Mouse (Mus musculus) adrenal gland, postnatal 14 days (tissue): ENCODE results near the gene Cx3cr1. TPM values are rescaled to one million over a fixed set of nuclear protein-coding genes. Genes with fewer than 3 reads are reported as not detected.

Source experiments
- DNase-seq: peaks from one replicate; pipeline ENCODE4 v3.0.0; 2021; ENCODE audit warnings: mixed read lengths
- total RNA-seq: library from RNA; stranded (reverse); gene quantifications from 2 replicates; pipeline ENCODE4 v1.2.3, GENCODE M21; 2021

The Cx3cr1 gene
- total RNA-seq, 1 experiment from 2014 or later = 2.4 TPM

DNA sequence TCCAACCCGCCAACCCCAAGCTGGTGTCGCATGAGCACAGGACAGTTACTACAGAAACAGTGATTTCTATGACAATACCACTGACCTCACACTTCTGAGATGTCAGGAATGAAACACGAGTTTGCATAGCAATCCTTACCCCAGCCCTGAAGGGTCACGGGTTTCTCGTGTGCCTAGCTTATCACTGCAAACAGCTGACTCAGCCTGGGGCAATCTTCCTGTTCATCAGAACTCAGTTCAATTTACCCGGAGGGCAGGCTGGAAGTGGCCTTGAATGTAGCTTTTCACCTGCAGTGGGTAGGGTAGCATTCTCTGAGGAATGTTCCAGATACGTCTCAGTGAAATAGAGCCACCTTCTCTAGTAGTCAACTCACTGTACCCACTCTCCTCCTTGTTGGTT, 75.5 kb downstream of the Cx3cr1 start:
- no peak for DNase-seq

DNA sequence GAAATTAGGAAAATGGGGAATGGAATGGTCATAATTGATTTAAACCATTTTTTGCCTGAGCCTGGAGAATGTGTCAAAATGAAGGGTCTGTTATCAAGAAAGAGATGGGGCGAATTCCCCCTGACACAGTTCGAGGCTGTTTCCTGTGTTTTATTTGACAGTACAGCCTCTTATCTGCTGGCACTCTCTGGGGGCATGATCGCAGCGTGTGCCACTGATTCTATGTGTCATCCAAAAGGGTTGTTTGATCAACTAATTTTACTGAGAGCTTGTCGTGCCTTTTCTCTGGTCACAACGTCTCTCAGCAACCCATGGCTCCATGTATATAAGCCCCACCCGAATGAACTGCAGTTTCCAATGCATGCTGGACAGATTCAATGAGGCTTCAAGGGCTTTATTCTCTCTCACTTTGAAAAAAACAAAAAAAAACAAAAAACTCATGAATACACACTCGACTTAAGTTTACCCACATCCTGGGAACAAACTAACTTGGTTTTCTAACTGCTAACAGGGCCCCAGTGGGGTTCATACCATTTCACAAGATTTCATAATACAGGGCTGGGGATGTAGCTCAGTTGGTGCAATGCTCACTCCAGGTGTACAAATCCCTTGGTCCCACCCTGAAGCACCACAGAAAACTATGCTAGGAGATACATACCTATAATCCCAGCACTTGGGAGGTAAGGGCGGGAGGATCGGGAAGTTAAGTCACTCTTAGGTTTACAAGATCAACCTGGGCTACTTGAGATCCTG, 76.4 kb downstream of the Cx3cr1 start:
- DNase-seq = no peak

DNA sequence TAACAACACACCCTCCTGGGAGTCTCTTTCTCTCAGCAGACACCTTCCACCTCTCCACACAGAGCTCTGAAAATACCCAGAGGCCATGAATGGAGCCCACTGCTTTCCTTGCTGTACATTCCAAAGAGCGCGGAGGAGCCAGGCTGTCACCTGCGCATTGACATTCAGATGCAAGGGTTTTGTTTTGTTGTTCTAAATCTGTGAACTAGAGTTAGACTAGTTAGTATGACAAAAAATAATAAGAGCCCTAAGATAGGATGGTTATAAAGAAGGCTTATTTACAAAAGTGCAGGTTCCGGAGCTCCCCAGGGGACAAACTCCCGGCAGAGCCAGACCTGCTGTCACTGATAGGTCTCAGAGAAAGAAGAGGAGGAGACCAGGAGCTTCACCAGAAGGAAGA, 78.4 kb downstream of the Cx3cr1 start:
- no peak for DNase-seq

DNA sequence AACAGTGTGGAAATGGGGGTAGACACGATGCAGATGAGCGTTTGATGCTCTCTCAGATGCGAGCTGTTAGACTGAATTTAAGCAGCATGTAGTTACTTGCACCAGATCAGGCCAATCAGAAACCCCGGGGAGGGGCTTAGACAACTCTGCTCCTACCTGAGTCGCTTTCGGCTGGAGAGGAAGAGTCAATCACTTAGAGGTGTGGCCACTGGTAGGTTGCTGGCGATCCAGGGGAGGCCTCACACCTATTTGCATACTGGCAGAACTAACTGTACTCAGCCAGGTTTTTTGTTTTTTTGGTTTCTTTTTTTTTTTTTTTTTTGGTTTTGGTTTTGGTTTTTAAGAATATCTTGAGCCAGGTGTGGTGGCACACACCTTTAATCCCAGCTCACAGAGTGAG, 81.4 kb downstream of the Cx3cr1 start:
- no peak for DNase-seq

DNA sequence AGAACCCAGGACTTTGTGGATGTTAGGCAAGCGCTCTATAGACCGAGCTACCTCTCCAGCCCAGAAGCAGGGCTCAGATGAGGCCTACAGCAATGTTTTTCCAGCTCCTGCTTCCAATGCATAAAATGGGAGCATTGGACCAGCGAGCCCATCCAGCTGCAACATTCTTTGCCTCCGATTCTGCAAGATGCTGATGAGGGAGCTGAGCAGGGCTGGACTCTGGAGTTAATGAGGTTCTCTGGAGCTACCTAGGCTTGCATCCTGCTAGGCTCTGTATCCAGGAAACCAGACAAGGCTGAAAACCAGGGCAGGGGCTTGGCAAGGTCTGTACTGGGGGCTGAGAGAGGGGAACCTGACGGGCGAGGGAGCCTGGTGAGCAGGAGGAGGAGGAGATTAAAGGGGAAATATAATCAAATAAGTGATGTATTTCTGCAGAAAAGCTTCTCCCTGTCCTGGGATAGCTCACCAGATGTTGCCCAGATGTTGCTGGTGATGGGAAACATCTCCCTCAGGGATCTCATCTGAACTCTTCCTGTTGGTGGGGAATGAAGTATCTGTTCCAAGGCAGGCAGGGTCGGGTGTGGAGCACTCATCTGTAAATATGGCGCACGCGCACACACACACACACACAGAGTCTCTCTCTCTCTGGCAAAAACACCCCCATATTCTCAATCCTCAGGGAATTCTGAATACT, 83.7 kb downstream of the Cx3cr1 start:
- DNase-seq = no peak

DNA sequence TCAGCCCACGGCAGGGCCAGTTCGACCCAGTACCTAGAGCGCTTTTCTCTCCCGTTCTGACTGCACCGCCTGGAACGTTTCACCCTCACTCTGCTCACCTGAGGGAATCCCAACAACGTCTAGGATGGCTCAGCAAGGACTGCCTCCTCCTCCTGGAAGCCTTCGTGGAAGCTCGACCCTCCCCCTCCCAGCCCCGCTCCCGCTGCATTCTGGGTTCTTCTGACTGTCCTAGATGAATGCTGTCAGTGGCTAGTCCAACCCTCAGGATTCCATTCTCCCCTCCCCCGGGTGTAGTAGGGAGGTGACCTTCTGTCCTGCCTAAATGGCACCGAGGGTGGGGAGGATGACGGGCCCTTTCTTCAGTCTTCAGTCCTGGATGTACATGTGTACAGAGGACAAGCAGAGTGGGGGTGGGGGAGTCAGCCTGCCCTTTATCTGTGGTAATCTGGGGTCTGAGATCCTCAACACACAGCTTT, 85.1 kb downstream of the Cx3cr1 start, which contains the start of gene Csrnp1:
Gene Csrnp1, minus strand, starts transcription at position 123 of the 476 bp plus-strand sequence.
- DNase-seq = peak; percentile 78

DNA sequence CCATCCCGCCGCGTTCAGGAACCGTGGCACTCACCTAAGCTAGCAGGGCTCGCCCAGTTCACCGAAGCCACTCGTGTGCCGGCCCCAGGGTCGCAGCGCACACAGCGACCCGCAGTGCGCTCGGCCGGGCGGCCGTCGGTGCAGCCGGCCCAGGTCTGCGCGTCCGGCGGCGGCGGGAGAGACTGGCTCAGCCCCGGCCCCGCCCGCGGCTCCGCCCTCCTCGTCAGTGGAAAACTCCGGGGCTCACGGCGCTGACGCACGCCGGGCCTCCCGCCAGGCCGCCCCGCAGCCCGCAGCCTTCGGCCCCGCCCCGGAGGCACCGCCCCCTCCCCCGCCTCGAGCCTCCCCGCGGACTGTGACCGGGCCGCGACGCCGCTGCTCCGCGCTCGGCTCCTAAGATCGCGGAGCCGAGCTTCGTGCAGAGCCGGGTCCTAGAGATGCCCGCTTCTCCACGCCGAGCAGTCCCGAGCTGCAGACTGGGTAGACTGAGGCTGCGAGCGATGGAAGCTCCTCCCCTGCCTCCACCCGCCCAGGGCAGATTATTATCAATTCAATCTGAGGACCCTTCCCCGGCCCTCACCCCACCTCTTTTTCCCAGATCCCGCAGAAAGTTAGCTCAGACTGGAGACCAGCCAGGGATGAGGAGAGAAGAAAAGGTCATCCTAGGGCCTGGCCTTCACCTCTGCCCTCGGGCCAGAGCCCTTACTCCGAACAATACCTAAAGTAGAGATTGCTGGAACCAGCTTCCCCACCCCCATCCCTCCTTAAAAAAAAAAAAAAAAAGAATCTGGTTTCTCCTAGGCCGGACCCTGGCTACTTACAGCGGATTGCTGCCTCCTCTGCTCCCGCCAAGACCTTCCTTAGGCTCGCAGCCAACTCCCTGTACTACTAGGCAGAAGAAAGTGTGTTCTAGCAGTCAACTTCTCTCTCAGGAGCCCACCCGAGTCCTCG, 85.8 kb downstream of the Cx3cr1 start:
- peak; percentile 97 for DNase-seq

DNA sequence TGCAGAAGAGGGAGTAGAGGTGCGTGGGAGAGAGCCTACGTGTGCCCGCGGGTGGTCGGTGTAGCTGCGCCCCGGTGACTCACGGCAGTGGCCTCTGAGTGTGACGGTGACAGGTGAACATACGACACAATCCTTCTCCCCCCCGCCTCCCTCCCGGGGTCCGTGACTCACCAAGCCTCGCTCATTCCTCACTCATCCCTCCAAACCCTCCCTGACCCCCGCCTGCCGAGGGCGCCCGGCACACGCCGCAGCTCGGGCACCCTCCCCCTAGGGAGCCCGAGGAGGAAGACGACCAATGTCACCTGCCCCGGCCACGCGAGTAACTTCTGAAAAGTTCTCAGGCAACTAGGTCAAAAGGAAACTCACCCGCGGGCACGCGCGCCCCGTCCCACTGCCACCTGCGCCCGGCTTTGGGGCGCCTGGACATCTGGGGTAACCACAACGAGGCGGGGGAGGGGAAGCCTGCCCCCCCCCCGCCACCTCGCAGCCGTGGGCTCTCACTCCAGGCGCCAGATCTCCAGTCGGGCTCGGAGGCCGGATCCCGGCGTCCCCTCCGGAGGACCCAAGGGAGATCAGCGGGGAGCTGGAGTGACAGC, 86.6 kb downstream of the Cx3cr1 start:
- peak; percentile 87 for DNase-seq

DNA sequence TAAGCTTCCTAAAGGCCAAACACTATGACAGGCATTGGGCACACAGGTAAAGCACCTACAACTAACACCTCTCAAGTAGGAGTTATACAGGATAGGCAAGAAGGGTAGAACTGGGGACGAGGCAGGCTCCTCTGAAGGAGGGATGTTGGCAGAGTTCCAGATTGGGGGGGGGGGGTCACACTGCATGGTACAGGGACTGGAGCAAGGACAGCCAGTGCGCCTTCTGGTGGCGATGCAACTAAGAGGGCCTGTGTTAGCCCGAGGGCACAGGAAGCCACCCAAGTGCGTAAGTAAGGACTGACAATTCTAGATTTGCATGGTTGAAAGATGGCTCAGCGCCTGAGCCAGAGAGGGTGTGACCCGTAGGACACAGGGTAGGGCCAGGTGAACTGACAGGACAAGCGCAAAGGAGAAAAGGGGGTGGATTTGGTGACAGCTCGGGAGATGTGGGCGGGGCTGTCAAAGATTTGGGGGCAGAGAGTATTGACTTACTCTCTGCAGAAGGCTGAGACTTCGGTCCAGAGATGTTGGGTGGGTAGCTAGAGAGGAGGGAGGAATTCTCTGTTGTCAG, 87.4 kb downstream of the Cx3cr1 start:
- DNase-seq = peak; percentile 79

DNA sequence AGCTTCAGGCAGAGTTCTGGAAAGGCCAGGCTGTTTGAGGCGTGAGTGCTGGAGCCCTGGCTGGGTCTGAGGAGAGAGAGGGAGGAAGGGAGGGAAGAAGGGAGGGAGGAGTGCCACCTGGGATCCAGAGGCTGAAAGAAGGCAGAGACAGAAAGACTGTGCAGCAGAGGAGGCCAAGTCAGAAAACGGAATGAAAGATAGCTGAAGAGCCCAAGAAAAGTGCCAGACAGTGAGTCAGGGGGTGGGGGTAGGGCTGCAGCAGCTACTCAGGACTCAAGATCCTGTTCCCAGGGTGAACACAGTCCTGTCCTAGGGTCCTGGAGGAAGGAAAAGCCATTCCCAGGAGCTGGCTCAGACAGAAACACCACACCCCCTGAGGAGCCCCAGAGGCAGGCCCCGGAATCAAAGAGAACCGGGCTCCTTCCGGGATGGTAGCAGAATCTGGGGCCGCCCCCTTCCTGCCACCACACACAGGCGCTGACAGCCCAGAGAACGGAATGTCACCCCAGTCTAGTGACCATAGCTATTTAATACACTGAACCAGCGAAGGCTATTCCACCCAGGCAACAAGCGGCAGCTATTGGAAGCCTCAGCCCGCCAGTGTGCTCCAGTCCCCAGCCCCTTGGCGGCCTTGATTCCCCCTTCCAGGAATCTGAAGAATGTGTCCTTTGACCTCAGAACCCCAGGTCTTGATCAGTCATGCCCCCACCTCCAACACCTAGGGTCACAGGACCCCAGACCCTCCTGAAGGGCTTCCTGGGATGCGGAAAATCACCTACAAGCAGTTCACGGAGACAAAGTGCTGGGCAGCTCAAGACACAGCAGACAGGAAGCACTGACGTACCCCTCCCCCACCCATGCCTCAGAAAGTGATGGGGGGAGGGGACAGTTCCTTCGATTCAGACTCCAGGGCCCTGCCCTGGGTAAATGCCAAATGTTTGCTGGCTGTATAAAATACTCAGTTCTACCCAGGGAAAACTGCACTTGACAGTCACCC, 88.2 kb downstream of the Cx3cr1 start:
- peak; percentile 85 for DNase-seq

DNA sequence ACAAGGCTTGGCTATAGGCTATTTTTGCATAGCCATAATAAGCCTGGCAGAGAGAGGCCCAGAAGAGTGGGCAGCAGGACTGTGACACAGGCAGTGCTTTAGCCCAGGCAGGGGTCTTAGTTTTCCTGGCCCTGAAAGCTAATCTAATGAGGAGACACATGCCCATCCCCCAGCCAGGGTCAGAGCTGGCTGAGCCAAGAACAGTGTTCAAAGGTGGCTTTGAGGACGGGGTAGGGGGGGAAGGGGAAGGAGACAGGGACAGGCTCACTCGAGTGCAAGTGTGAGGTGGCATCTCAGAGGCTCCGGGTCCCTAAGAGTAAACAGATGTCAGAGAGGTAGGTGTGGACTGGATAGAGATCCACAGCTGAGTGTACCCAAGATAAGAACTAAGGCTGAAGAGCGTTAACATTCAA, 88.9 kb downstream of the Cx3cr1 start:
- peak; percentile 47 for DNase-seq

DNA sequence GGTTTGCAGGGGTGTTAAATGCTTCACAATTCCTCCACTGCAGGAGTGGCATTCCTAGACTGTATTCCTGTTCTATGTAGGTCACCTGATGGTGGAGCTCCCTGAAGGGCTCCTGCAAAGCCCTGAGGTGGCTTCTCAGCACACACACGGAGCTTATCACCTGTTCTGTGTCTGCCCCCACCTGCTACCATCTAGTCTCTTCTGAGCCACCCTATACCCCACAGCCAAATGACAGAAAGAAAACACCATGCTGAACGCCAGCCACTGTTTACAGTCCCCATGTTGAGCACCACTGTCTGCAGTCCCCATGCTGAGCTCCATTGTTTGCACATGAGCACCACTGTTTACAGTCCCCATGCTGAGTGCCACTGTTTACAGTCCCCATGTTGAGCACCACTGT, 89.9 kb downstream of the Cx3cr1 start:
- peak; percentile 2 for DNase-seq

DNA sequence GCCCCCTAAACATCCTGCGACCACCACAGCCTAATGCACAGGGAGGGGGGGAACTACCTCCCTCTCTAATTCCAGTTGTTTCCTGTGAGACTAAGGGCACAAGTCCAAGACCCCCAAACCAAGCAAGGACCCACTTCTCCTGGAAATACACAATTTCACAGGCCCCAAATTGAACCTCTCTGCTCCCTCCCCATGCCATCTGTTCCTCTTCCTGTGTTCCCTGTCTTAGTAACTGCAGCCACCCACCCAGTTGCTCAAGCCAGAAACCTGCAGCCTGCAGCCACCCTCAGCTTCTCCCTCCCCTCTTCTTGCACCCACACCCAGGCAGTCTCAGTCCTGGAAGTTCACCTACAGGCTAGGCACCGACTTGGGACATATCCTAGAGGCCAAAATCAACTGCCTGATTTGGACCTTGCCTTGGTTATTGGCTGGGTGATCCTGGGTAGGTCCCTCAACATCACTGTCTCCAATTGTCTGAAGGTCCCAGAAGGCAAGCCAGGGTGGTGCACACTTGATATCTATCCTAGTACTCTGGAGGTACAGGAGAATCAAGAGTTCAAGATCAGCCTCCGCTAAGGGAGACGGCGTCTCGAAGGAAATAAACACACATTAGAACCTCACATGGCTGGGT, 90.8 kb downstream of the Cx3cr1 start:
- DNase-seq = peak; percentile 8

DNA sequence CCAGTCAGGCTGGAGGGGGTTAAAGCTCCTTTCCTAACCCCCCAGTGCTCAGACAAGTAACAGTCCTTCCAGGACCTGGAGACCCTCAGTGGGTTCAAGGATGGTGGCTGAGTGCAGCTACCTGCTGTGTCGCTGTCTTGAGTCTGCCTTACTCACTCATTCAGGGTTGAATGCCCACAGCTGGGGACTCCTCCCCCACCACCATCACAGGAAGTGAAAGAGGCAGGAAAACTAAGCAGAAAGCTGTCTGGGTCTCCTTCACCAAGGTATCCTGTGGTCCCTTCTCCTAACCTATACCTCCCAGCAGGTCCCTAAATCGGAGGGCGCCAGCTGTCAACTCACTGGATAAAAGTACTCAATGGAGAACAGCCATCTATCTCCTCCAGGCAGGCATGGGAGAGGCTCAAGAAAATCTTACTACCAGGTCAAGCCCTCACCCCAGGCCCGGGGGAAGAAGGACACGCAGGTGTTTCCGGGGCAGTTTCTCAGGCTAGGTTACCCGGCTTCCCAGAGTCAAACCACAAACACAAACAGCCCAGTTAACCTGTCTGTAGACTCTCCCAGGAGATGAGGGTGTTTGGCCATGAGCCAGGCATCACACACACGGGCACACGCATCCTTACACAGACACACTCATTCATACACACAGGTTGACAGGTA, 91.4 kb downstream of the Cx3cr1 start:
- peak; percentile 28 for DNase-seq

DNA sequence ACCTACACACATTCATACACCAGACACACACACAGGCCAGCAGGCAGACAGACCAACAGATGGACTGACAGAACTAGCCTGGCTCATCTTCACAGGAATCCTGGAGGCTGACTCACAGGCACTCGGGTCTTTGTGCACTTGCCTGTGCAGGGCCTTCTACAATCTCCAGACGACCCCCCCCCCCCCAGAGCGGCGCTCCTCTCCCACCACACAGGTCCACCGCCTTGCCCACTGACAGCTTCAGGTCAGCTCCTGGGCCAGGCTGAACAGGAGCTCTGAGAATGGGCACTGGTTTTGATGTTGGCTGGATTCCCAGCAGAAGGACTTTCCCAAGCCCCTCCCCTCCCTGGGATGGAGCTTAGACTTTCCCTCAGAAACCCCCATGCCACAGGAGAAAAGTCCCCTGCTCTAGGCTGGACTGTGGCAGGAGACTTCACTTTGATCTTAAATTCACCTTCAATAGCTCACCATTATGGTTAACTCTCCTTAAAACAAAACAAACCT, 92.1 kb downstream of the Cx3cr1 start:
- DNase-seq = peak; percentile 37

DNA sequence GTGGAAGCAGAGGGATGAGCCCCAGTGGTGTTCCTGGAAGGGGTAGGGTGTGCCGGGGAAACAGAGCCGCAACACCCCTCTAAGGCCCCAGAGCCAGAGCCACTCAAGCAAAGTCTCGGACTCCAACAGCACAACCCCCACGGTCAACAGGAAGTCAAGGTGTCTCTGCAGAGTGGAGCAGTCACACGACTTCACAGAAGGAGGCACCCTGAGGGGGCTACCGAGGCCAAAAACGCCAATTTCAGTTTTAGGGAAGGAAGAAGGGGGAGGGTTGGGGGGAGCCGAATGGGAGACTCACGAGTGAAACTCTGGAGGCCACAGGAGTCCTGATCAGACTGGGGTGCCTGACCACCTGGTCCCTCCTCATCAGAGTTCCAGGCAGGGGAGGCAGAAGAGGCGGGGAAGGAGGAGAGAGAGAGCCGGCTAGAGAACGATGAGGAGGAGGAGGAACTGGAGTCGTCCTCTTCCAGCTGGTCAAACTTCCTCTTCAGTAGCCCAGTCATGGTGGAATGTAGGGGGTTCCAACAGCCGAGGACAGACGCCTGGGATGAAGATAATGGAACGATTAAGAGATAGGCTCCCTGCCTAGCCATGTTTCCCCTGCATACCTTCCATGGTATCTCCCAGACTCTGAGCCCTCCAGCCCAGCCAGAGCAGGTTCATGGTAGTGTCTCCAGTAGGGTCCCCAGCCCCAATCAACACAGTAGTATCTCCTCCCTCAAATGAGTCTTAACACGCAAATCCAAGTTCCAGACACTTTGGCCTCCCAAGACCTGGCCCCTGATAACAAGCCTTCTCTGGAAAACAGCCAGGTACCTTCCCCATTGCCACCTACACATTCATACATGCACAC, 92.7 kb downstream of the Cx3cr1 start:
- no peak for DNase-seq

DNA sequence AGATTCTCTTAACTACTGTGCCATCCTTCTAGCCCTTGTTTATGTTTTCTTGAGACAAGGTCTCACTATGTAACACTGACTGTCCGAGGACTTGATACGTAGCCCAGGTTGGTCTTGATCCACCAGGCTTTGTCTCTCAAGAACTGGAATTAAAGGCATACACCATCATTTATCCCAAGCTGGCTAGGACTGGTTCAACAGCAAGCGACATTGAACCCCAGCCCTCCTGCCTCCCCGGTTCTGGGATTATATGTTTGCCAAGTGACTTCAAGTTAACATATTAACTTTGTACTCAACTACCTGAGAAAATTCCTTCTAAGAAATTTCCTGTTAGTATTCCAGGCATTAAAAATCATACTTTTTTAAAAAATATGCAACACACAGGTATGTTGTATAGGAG, 94.4 kb downstream of the Cx3cr1 start:
- DNase-seq = no peak

DNA sequence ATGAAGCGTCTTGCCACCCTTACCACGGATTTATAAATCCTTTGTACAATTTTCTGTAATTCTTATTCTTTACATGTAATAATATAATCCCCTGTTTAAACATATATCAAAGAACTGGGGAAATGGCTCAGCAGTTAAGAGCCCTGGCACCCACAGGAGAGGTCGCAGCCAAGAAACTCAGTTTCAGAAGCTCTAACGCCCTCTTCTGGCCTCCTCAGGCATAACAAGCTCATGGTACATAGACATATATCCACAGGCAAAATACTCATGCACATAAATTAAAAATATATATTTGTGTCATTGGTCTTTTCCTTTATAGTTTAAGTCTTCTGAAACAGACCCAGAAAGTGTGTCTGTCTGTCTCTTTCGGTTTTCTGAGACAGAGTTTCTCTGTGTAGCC, 95.1 kb downstream of the Cx3cr1 start:
- DNase-seq = peak; percentile 27
